Mouse (Mus musculus): ENCODE results near the gene Hmga1.

Hmga1 gene

DNA sequence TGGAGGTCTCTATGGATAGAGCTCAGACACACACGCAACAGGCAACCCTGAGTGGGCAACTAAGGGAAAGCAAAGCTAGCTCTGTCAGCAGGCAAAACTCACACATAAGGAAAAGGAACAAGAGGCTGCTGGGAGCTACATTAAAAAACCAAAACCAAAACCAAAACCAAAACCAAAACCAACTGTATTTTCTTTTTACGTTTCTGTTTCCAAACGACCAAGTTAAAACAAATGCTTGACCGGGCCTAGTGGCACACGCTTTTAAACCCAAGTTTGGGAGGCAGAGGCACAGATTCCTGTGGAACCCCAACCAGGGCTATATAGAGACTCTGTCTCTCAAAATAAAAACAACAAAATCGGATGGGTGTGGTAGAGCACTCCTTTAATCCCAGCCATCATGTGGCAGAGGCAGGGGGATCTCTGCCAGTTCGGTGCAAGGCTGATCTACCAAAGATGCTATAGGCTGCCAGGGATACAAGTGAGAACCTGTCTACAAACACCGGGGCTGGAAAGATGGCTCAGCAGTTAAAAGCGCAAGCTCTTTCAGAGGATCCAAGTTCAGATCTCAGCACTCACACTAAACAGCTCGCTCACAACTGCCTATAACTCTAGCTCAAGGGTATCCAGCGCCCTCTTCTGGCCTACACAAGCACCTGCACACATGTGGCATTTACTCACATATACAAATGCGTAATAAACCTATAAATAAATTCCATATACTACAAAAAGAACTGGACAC, 35.7 kb downstream of the Hmga1 start:
- no peak for DNase-seq (ENCODE audit: low spot score)

DNA sequence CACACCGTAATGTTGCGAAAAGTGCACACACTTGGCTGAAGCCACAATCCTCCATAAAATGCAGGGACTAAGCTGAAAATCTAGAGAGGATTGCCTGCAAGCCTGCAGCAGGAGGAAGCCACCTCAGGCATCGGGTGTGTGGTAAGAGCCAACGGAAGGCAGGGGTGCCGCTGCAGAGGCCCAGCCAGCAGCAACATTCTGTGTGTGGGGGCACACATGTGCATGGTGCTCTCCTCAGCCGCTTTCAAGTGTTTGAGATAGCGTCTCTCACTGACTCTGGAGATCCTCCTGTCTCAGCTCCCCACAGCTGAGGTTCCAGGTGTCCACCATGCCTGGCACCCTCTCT, 36.2 kb downstream of the Hmga1 start:
- no peak for DNase-seq (ENCODE audit: low spot score)

DNA sequence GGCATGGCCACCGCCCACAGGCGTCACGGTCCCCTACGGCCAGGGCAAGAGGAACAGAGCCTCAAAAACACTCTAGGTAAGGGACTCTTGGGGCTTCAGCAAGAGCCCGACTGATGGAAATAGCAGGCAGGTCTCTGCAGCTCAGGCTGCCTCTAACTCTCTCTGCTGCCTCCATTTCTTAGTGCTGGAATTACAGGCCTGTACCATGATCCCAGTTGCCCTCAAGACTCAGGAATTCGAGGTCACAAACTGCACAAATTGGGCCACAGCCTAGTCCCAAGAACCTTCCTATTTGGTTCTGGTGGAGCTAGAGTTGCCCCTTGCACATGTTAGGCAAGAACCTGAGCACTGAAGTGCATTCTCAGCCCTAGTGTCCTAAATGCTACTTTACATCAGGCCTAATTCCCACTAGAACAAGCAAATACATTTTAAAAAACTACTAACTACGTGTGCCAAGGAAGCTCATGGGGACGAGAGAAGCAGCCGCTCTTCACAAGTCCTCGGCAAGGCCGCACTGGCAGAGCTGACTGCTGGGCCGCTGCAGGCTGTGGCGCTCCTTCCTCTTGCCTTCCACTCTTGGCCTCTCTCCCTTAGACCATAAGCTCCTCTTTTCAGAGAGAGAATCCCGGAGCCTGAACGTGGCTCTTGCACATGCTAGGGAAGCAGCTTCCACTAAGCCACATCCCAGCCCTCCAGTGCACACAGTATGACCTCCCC, 39.5 kb downstream of the Hmga1 start:
- DNase-seq (ENCODE audit: low spot score), result no peak

DNA sequence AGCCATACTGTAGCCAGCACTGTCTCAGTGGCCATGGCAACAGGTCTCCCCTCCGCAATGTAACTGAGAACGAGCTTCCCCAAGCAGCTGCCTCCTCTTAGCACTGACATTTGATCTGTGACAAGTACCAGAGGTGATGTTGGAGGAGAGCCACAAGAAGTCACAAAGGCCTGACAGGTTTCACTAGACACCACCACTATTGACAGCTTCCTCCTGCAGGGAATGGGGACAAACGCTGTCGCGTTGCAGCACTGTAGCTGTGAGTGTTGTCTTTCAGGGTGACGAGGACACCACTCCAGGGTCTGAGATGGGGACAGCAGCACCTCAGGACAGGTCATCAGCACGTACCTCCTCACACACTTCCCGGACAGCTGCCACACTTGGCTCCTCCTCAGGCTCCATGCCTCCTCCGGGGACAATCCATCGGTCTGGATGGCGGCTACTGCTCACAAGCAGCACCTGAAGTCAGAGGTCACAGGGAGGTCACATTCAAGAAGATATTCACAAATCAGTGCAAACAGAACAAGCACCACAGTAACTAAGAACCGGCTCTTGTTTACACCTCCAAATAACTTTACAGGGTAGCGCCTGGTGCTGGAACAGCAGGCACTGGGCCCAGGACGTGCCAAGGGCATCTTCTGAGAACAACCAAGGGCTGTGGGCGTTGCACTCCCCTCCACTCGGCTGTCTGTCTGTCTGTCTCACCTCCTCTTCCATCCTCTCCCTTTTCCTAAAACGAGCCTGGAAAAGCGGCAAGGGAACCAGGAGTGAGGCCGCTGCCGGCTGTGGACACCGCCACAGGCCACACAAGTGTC, 40.3 kb downstream of the Hmga1 start:
- DNase-seq (ENCODE audit: low spot score), result no peak

DNA sequence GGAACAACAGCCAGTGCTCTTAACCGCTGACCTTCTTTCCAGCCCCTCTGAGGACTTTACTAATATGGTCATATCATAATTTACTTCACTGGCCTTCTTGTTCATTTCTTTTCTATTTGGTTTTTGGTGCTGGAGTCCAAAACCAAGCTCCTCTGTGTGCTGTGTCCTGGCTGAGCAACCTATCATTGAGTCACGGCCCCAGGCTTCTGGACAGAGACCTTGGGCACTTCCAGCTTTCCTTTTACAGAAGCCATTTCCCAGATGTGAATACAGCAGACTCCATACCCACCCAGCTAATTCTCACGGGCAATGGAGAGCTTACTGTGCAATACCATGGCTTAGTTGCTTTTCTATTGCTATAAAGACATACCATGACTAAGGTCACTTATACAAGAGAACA, 44.0 kb downstream of the Hmga1 start:
- no peak for DNase-seq (ENCODE audit: low spot score)

DNA sequence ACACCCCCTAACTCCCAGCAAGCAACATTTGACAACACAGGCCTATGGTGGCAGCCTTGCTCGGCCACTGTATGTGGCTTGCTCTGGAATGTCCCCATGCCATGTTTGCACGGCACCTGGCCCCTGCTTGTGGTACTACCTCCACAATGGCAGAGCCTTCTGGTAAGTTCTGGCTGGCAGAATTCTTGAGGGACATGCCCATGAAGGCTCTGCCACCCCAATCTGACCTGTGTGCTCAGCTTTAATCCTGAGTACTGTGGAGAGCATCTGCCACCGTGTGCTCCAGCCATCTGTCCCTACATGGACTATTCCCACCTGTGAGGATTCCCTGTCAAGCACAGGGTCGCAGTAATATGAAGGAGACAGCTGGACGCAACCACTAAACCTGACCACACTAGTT, 44.6 kb downstream of the Hmga1 start:
- no peak for DNase-seq (ENCODE audit: low spot score)

DNA sequence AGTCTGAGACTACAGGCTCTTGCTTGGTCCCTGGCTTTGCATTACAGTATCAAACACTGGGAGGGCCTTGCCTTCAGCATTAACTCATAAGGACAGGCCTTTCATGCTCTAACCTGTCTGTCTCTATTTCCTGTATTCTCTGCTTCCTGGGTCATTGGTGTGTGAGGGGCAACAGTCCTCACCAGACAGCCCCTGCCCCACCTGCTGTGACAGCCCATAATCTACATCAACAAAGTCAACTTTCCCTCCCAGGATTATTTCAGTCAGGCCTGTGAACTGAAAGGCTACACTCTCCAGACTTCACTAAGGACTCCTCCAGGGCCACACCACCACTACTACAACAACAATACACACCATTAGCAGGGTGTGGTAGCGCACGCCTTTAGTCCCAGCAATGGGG, 46.7 kb downstream of the Hmga1 start:
- DNase-seq (ENCODE audit: low spot score), result no peak

DNA sequence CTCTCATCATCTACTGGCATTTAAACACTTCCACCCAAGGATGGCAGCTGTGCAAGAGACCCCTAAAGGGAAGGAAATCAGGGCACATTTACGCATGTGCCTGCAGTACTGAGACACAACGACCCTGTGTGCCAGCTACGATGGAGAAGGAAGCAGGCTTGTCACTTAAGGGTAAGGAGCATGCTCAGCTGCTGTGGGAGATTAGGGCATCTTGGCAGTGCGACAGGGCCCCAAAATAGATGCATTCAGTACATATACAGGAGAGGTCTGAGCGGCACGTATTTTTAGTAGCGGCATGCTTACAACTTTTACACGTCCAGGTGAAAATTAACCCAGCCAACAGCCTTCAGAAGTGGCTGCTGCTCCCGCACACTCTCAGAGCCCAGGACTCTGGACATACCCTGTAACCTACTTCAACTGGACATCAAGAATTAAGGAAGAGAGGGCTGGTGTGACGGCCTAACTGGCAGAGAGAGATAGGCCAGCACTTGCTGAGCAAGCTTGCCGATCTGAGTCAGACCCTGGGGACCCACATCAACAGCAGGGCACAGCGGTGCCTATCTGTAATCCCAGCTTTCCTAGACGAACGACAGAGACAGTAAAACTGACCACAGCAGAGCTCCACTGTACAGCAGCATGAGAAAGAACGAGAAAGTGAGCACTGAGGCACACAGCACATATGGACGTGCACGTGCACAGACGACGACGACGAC, 47.4 kb downstream of the Hmga1 start:
- no peak for DNase-seq (ENCODE audit: low spot score)

DNA sequence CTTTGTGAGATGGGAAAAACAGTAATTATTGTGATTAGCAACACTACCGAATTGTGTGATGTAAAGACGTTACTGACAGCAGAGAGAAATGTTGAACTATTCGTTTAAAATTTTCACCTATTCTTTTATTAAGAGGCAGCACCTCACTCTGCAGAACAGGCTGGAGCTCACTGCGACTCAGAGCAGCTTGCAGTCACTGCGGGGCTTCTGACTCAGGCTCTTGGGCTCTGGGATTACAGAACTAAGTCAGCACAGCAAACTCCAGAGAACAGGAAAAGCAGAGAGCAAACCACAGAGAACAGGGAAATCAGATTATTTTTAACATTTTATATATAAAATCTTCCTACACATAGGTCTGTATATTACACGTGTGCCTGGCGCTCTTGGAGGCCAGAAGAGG, 53.3 kb downstream of the Hmga1 start:
- no peak for DNase-seq (ENCODE audit: low spot score)

DNA sequence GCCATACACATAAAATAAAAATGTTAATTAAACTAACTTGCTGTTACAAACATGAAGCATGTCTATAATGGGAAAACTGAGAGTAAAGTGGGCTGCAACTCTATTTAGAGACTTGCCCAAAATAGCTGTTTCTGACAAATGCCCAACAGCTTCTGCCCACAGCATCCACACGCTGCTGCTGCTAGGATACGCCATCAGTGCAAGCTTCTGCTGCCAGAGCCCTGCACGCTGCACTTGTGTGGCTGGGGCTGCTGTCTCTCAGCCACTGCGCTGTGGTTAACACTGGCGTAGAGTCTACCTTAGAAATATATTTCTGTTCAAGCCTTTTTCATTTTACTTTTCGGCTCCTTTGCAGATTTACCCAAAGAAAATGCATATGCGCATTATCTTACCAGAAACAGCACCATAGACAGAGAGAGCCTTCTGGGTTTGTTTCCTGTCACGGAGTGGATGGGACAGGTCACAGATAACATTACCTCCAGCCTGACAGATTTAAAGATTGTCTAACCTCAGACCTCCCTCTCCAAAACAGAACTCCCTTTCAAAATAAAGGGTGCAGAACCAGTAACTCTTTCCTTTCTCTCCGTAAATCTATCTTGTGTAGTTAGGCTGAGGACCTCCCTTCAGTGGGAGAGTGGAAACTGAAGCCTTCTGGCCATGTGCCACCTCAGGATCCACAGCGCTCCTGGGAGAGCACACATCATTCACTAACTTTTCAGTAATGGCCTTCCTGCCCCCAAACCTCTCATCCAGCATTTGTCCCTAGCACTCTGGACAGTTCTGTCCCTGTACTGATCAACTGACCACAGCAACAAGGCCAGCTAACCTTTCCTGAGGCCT, 54.6 kb downstream of the Hmga1 start:
- no peak for DNase-seq (ENCODE audit: low spot score)

DNA sequence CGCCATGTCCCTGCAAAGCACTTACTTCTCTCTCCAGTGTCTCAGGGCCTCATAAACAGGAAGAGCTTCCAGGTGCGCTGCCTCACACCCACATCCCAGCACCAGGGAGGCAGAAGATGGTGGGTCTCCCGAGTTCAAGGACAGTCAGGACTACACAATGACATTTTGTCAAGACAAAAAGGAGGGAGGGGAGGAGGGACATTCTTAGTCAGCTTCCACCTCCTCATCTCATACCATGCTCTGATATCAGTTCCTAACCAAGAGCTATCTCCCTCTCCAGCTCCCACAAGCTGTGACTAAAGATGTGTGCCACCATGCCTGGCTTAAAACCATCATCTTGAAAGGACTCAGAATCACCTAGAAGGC, 55.2 kb downstream of the Hmga1 start:
- no peak for DNase-seq (ENCODE audit: low spot score)

DNA sequence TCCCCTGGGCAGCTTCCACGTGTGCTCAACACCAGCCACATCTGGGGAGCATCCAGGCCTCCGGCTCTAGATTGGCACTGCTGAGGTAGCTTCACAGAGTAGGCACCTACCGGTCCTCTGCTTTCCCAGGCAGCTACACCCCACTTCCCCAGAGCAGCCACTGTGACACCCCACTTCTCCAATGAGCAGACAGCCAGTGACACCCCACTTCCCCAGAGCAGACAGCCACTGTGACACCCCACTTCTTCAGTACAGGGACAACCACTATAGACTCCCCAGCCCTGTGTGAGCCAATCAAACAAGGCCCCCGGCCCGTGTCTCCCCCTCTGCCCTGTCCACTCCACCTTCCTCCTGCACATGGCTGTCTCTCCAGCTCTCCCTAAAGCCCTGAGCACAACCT, 55.7 kb downstream of the Hmga1 start:
- no peak for DNase-seq (ENCODE audit: low spot score)

DNA sequence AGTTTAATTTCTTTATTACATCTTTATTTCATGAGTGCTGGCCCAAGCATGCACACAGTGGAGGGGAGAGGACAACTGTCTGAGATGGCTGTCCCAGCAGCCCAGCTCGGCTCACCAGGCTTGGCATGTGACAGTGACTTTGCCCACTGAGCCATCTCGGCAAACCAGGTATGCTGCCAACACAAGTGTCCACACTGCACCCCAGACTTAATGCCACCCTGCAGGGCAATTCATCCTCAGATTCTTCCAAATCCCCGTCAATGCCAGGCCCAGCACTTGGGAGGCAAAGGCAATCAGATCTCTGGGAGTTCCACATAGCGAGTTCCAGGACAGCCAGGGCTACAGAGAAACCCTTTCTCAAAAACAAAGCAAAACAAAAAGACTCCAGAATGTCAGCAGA, 56.7 kb downstream of the Hmga1 start:
- DNase-seq (ENCODE audit: low spot score), result no peak
